ENCODE assay signal across 7 mouse cellular contexts in the genomic region with DNA sequence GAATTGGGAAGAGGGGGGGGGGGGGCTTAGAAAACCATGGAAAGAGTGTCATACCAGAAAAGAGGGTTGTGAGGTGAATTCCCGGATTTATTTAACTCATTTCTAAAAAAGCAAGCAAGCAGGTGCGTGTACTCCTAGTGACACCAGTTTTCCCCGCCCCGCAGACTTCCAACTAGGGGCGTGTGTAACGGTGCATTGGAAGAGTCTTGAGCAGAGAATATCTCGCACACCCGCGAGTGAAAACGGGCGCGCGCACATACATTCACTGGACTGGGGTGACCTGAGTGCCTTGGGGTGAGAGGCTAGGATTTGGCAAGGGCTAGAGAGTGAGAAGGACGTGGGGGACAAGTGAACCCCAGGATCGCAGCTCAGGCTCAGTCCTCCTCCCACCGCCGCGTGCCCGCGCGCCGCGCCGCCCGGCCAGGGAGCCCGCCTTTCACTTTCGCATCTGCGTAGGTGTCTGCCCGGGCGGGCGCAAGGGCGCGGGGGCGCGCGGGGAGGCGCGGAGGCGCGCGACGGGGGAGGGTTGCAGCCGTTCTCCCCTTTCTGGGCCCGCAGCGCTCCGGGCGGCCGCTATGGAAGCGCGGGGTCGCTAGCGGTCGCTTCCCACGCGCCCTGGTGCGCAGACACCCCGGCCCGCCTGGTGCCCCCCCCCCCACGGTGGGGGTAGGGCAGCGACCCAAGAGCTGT. TPM values are rescaled to one million over a fixed set of nuclear protein-coding genes. Genes with fewer than 3 reads are reported as not detected.
DNase-seq lines count a peak whose midpoint lies in the region; ATAC-seq and TF ChIP-seq lines count a peak whose summit lies in the region.

No protein-coding gene starts in this region.

- peak; percentile 7; the same call in 1 of the 2 replicates for ATAC-seq in limb, embryonic 14.5 days (ENCODE audit: low FRiP score, low read depth)
- peak; percentile 41 for ATAC-seq in midbrain, embryonic 14.5 days (ENCODE audit: low FRiP score, low TSS enrichment)

- peaks cover 53% of the 10 kb centered on the region for H3K27me3 ChIP-seq in limb, embryonic 14.5 days (ENCODE audit: control insufficient read depth, insufficient read depth, low read length)
- peaks cover 41% of the 10 kb centered on the region for H3K27me3 ChIP-seq in midbrain, embryonic 14.5 days (ENCODE audit: control insufficient read depth, insufficient read depth, low read length)
- H3K27me3 ChIP-seq in splenic B cell, adult 2 months (ENCODE audit: control insufficient read depth, insufficient read depth, low read length, poor library complexity, severe bottlenecking), result no peaks in the 10 kb centered on the region

- no peak for TF ChIP-seq POLR2A in limb, embryonic 14.5 days (IDR thresholded peaks at IDR 0.05; ENCODE audit: borderline replicate concordance, extremely low read depth, insufficient read depth, insufficient read length)

- H3K4me1 ChIP-seq in limb, embryonic 14.5 days (ENCODE audit: control insufficient read depth, insufficient read depth, low read length), result no peaks in the 10 kb centered on the region
- H3K4me1 ChIP-seq in midbrain, embryonic 14.5 days (ENCODE audit: control insufficient read depth, insufficient read depth, low read length), result peaks cover 11% of the 10 kb centered on the region

- no peaks in the 10 kb centered on the region for H3K9me3 ChIP-seq in limb, embryonic 14.5 days (ENCODE audit: control insufficient read depth, low read length)
- H3K9me3 ChIP-seq in midbrain, embryonic 14.5 days (ENCODE audit: control insufficient read depth, low read length), result no peaks in the 10 kb centered on the region

- H3K9ac ChIP-seq in limb, embryonic 14.5 days (ENCODE audit: low read depth, low read length, severe bottlenecking), result peak overlapping the region; percentile 57
- peak overlapping the region; percentile 55 for H3K9ac ChIP-seq in midbrain, embryonic 14.5 days (replicated peaks; ENCODE audit: low read length)

- H3K27ac ChIP-seq in limb, embryonic 14.5 days (replicated peaks; ENCODE audit: low read depth, low read length), result no peak overlapping the region
- H3K27ac ChIP-seq in midbrain, embryonic 14.5 days (replicated peaks; ENCODE audit: low read depth, low read length), result no peak overlapping the region

- H3K4me2 ChIP-seq in limb, embryonic 14.5 days (replicated peaks; ENCODE audit: low read depth, low read length, severe bottlenecking), result peak overlapping the region; percentile 99
- H3K4me2 ChIP-seq in midbrain, embryonic 14.5 days (ENCODE audit: low read length), result peak overlapping the region; percentile 100

- under 1% methylated on average over 31 of the region's 60 CpGs for WGBS in limb, embryonic 14.5 days
- WGBS in midbrain, embryonic 14.5 days, result under 1% methylated on average over 59 of the region's 60 CpGs

- H3K4me3 ChIP-seq in limb, embryonic 14.5 days (replicated peaks; ENCODE audit: low read length), result peak overlapping the region; percentile 63
- H3K4me3 ChIP-seq in midbrain, embryonic 14.5 days (replicated peaks; ENCODE audit: low read depth, low read length), result peak overlapping the region; percentile 63

- DNase-seq in adrenal gland, postnatal 10 days, result peak; percentile 86
- DNase-seq in embryo, embryonic 9.5 days (ENCODE audit: extremely low spot score), result peak; percentile 55
- DNase-seq in heart, adult 18-20 months, result peak; percentile 87 to 88
- peak; percentile 73 for DNase-seq in kidney, adult 11 months
- DNase-seq in limb, embryonic 14.5 days (ENCODE audit: low spot score), result peak; percentile 40
- DNase-seq in midbrain, embryonic 14.5 days, result peak; percentile 83
- DNase-seq in splenic B cell, adult 2 months (ENCODE audit: low read depth, low spot score), result peak; percentile 35

- H3K36me3 ChIP-seq in limb, embryonic 14.5 days (ENCODE audit: control insufficient read depth, insufficient read depth, low read length), result no peaks in the 10 kb centered on the region
- no peaks in the 10 kb centered on the region for H3K36me3 ChIP-seq in midbrain, embryonic 14.5 days (ENCODE audit: control insufficient read depth, insufficient read depth, low read length)
- H3K36me3 ChIP-seq in splenic B cell, adult 2 months (ENCODE audit: control insufficient read depth, insufficient read depth, low read length, poor library complexity, severe bottlenecking), result no peaks in the 10 kb centered on the region

RNA-seq across cellular contexts. Expression of a gene that starts 0.4 kb away (rescaled TPM):
- total RNA-seq in adrenal gland, postnatal 10 days (2021), result 1 to 10 TPM; 6.3 to 7.8 TPM
- total RNA-seq in heart, adult 18-20 months (2021), result 10 to 100 TPM; 19.3 TPM
- polyA plus RNA-seq in limb, embryonic 14.5 days (2012; rRNA removed), result 2.1 and 2.5 TPM in 2 replicates
- polyA plus RNA-seq in limb, embryonic 14.5 days (2014; fragmentation: Nextera tagmentation; extraction: Ambion mirVana), result 6.1 and 8.3 TPM in 2 replicates
- 1.6 and 1.8 TPM in 2 replicates for polyA plus RNA-seq in midbrain, embryonic 14.5 days (2014; fragmentation: Nextera tagmentation; extraction: Ambion mirVana)

Comparison
In these comparisons a context has a peak if more than half of its experiments do, and no peak if none do; other contexts are left out.
1. DNase-seq: peak in every context shown above with its lines; median percentile 88 in heart, adult 18-20 months; 86 in adrenal gland, postnatal 10 days; 83 in midbrain, embryonic 14.5 days; 73 in kidney, adult 11 months; 55 in embryo, embryonic 9.5 days; 40 in limb, embryonic 14.5 days; 35 in splenic B cell, adult 2 months.